Mouse (Mus musculus) cerebellum, adult 2 months (tissue): Measurements from ENCODE around the gene Ces2g.

Source experiments
- CTCF ChIP-seq: fragments of 200-500 bp; IDR thresholded peaks from 2 replicates; pipeline ENCODE4 v1.5.1; 2011; ENCODE audit warnings: low read depth, mild to moderate bottlenecking, control low read depth, low read length, moderate library complexity, borderline replicate concordance; ENCODE audit not compliant: insufficient read depth
- POLR2A ChIP-seq: fragments of 200-500 bp; IDR thresholded peaks from 2 replicates; pipeline ENCODE4 v1.6.1; 2011; ENCODE audit warnings: low read length, control low read depth, borderline replicate concordance; ENCODE audit not compliant: insufficient read depth

DNA sequence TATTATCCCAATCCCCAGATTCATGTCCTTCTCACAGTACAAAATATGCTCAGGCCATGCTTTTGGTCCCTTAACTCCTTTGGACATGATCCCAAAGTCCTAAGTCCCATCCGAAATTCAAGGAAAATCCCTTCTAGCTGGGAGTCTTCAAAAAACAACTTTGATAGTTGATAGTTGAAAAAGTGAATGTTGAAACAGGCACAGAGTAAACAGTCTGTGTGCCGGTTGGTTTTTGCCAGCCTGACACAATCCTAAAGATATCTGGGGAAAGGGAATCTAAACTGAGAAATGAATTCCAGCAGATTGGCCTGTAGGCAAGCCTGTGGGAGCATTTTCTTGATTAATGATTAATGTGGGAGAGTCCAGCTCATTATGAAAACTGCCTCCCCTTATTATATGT lies 48.5 kb downstream of the Ces2g start:
- TF ChIP-seq CTCF (no peak), POLR2A (no peak)
